Mouse (Mus musculus) embryonic facial prominence, embryonic 13.5 days (tissue): ENCODE results near the gene Tarsl2. TPM values are rescaled to one million over a fixed set of nuclear protein-coding genes. Genes with fewer than 3 reads are reported as not detected.

Experiments
- ATAC-seq: fragments of 200-750 bp; cut with Nextera tagmentation; 2 replicates; pipeline ENCODE4 v1.8.0; 2017; ENCODE audit warnings: low read depth; ENCODE audit not compliant: insufficient number of reproducible peaks, insufficient read depth, low FRiP score, low TSS enrichment
- H3K27ac ChIP-seq: fragments of 300-500 bp; sonication (generic); 2 replicates; pipeline ENCODE4 v1.5.1; 2015; ENCODE audit warnings: moderate library complexity, mild to moderate bottlenecking, inconsistent platforms
- H3K27me3 ChIP-seq: fragments of 300-500 bp; sonication (generic); 2 replicates; pipeline ENCODE4 v1.6.1; 2015; ENCODE audit warnings: mild to moderate bottlenecking, inconsistent platforms
- H3K36me3 ChIP-seq: fragments of 300-500 bp; sonication (generic); 2 replicates; pipeline ENCODE4 v1.6.1; 2015; ENCODE audit warnings: mild to moderate bottlenecking, inconsistent platforms
- H3K4me1 ChIP-seq: fragments of 300-500 bp; sonication (generic); 2 replicates; pipeline ENCODE4 v1.6.1; 2015; ENCODE audit warnings: inconsistent platforms
- H3K4me2 ChIP-seq: fragments of 300-500 bp; sonication (generic); 2 replicates; pipeline ENCODE4 v1.6.1; 2015; ENCODE audit warnings: moderate library complexity, mild to moderate bottlenecking, inconsistent platforms
- H3K4me3 ChIP-seq: fragments of 300-500 bp; sonication (generic); 2 replicates; pipeline ENCODE4 v1.5.1; 2015; ENCODE audit warnings: mild to moderate bottlenecking, inconsistent platforms
- H3K9ac ChIP-seq: fragments of 300-500 bp; sonication (generic); 2 replicates; pipeline ENCODE4 v1.6.1; 2015; ENCODE audit warnings: mild to moderate bottlenecking, inconsistent platforms
- H3K9me3 ChIP-seq: fragments of 300-500 bp; sonication (generic); 2 replicates; pipeline ENCODE4 v1.6.1; 2016; ENCODE audit warnings: inconsistent platforms
- WGBS: fragments of 180-500 bp; shearing (Covaris S2); methylation state at CpG from one replicate; pipeline ENCODE4 v1.1.7; 2015; ENCODE audit warnings: mixed read lengths; 5-methylcytosine and 5-hydroxymethylcytosine counted together
- polyA plus RNA-seq: library from polyadenylated mRNA; unstranded; fragments of >200 nt; fragmentation: Nextera tagmentation; extraction: Ambion mirVana; gene quantifications from 2 replicates; pipeline ENCODE4 v1.2.1, GENCODE M21; 2015

Gene Tarsl2
- 8.5 and 9.1 TPM in 2 replicates for polyA plus RNA-seq

DNA sequence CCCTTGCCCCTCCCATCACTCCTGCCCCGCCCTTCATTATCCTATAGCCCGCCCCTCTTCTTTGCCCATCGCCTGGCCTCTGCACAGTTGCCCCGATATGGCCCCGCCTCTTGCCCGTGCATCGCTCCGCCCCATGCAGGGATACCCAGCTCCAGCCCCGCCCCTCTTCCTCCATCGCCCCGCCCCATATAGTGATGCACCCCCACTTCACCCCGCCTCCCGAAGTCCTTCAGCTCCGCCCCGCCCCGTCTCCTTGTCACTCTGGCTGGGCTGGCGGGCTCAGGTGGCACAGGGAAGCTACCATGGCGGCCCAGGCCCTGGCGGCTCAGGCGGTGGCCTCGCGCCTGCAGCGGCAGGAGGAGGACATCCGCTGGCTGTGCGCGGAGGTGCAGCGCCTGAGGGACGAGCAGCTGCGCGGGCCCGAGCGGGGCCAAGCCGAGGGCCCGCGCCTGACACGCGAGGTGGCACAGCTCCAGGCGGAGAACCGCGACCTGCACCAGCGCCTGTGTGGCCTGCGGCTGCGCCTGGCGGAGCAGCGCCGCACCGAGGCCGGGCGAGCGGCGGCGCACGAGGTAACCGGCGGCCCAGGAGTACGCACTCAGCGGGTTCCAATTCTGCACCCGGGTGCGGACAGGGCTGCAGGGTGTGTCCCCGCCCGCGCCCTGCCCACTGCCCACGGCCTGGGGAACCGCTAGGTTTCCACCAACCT is at the start of gene Tarsl2:
Tarsl2 (plus strand) TSS at position 256 of the 709 bp plus-strand sequence.
- Histone ChIP-seq H3K4me2 (peak within 1 kb of the TSS; percentile 89), H3K27me3 (peaks cover 8% of the 10 kb centered on the region), H3K9ac (peak within 1 kb of the TSS; percentile 77), H3K9me3 (peaks cover 4% of the 10 kb centered on the region; the same call in 1 of the 2 replicates), H3K36me3 (peaks cover 20% of the 10 kb centered on the region), H3K27ac (0 out of 2 replicates have a peak within 1 kb of the TSS, but pooled peaks have one; percentile 48), H3K4me3 (peak within 1 kb of the TSS; percentile 69), H3K4me1 (peaks cover 7% of the 10 kb centered on the region; the same call in 1 of the 2 replicates)
- under 1% methylated on average over 64 of the region's 64 CpGs for WGBS
- peak; percentile 97 for ATAC-seq

DNA sequence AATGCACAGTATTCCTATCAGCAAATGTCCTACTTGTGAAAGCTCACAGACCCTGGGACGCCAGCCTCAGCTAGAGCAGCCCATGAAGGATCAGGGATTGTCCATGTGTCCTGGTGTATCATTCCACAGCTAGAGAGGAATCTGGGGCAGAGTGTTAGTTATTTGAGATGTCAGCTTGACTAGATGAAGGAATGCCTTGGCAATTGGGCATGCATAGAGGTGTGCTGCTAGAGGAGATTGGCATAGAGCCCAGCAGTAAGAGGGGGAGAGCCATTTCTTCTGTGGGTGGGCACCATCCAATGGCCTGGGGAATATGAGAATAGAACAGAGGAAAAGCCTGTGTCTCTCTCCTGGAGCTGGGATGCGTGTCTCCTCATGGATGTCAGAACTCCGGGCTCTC is 38.6 kb upstream of the Tarsl2 start:
- H3K27me3 ChIP-seq: no peaks in the 10 kb centered on the region
- H3K9me3 ChIP-seq: no peaks in the 10 kb centered on the region
- H3K9ac ChIP-seq: no peak overlapping the region
- no peaks in the 10 kb centered on the region for H3K36me3 ChIP-seq
- 79% methylated on average over 3 of the region's 3 CpGs for WGBS
- no peak for ATAC-seq
- no peaks in the 10 kb centered on the region for H3K4me1 ChIP-seq
- H3K27ac ChIP-seq: no peak overlapping the region
- no peak overlapping the region for H3K4me3 ChIP-seq
- H3K4me2 ChIP-seq: no peak overlapping the region

DNA sequence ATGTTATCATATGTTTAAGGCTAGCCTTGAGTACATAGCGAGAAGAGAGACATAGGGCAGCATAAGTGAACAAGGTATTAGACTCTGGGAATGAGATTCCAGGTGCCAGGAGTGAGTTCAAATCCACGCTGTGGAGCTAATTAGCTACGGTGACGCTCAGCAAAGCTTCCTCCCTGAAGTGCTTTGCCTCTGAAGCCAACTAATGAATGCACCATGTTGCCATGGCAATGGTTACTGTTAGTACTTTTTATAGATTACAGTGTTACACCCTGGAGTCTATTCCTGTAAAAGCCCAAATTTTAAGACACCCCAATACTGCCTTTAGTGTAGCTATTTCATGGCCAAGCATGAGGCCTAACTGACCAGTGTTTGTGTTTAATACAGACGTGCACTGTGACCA is 37.7 kb upstream of the Tarsl2 start:
- H3K27ac ChIP-seq: no peak overlapping the region

DNA sequence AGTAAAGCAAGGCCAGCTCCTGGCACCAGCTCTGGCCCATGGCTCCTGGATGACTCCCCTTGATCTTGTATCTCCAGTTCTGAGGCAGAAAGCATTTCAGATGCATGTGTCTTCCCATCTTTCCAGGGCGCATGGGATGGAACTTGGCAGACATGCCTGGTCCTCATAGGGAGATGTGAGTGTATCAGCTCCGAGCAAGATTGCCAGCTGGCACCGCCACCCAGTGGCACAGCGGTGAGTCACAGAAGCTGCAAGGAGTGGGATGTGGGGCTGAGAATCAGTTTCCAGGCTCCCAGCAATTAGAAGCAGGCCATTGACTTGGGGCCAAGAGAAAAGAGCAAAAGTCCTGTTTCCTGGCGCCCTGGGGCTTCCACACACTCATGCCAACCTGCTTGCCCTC is 34.5 kb upstream of the Tarsl2 start:
- H3K27me3 ChIP-seq: no peaks in the 10 kb centered on the region
- no peak overlapping the region for H3K9ac ChIP-seq
- no peak overlapping the region for H3K27ac ChIP-seq
- no peak for ATAC-seq
- 70% methylated on average over 5 of the region's 5 CpGs for WGBS
- no peak overlapping the region for H3K4me3 ChIP-seq
- H3K4me2 ChIP-seq: no peak overlapping the region
- H3K36me3 ChIP-seq: no peaks in the 10 kb centered on the region
- no peaks in the 10 kb centered on the region for H3K9me3 ChIP-seq
- no peaks in the 10 kb centered on the region for H3K4me1 ChIP-seq

More for the DNA sequence above, 37.7 kb upstream of the Tarsl2 start:
- H3K4me1 ChIP-seq: no peaks in the 10 kb centered on the region
- H3K9ac ChIP-seq: no peak overlapping the region
- no peak overlapping the region for H3K4me2 ChIP-seq
- no peak for ATAC-seq
- 73% methylated on average over 5 of the region's 5 CpGs for WGBS
- no peaks in the 10 kb centered on the region for H3K9me3 ChIP-seq
- H3K36me3 ChIP-seq: no peaks in the 10 kb centered on the region
- H3K27me3 ChIP-seq: no peaks in the 10 kb centered on the region
- H3K4me3 ChIP-seq: no peak overlapping the region

DNA sequence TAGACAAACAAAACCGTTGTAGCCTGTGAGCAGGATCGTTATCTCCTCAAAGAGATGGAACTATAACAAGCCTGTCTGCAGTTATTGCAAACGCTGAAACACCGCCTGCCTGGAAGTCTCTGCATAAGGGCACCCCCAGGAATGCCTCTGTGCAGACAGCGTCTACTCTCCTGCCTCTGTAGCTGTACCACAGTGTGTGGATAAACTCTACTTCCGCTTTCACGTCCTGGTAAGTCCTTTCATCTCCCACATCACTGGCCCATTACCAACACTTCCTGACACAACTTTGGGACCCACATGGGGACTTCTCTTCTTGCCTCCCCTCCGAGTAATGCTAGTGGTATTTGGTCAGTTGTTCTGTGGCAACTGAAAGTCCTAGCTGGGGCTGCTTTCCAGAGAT is 34.0 kb upstream of the Tarsl2 start:
- ATAC-seq: no peak
- no peak overlapping the region for H3K27ac ChIP-seq
- H3K4me3 ChIP-seq: no peak overlapping the region
- no peak overlapping the region for H3K9ac ChIP-seq
- H3K27me3 ChIP-seq: no peaks in the 10 kb centered on the region
- 72% methylated on average over 8 of the region's 8 CpGs for WGBS
- H3K4me1 ChIP-seq: no peaks in the 10 kb centered on the region
- H3K9me3 ChIP-seq: no peaks in the 10 kb centered on the region
- no peaks in the 10 kb centered on the region for H3K36me3 ChIP-seq
- no peak overlapping the region for H3K4me2 ChIP-seq

DNA sequence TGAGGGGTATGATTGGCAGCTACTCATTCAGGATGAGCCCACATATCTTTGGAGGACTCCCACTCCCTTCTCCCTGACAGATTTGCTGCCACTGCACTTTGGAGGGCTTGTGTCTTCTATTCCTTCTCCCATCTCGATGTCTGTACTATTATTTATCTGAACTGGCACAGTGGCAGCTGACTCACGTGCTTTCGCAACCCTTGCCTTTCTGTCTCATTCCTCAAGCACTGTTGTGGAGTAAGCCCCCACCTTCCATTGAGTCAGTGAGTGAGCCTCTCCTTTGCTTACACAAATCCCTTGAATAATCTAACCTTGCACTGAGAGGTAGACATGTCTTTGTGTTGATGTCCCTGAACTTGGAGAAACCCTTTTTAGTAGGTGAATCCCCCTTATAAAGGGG is 33.4 kb upstream of the Tarsl2 start:
- Histone ChIP-seq H3K4me3 (no peak overlapping the region), H3K9me3 (no peaks in the 10 kb centered on the region), H3K36me3 (no peaks in the 10 kb centered on the region), H3K27me3 (no peaks in the 10 kb centered on the region), H3K9ac (no peak overlapping the region), H3K4me2 (no peak overlapping the region), H3K4me1 (no peaks in the 10 kb centered on the region), H3K27ac (no peak overlapping the region)
- no peak for ATAC-seq
- WGBS: 80% methylated on average over 3 of the region's 3 CpGs

DNA sequence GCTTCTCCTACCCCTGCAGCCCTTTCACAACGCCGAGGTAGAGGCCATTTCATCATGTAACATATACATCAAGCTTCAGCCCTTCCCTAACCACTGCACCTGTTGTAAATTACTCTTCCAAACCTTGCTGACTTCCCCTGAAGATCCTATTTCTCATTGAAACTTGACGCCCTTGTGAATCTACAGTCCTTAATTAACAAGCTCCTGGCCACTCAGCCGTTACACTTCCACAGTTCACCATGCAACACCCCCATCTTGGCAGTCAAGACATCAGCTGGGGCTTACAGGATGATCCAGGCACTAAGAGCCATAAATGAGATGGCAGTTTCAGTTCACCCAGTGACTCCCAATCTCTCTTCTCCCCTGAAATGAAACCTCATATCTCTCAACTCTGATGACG is 31.0 kb upstream of the Tarsl2 start:
- H3K9me3 ChIP-seq: no peaks in the 10 kb centered on the region
- H3K27me3 ChIP-seq: no peaks in the 10 kb centered on the region
- no peak overlapping the region for H3K4me2 ChIP-seq
- no peaks in the 10 kb centered on the region for H3K4me1 ChIP-seq
- no peak overlapping the region for H3K9ac ChIP-seq
- no peak overlapping the region for H3K27ac ChIP-seq
- H3K36me3 ChIP-seq: no peaks in the 10 kb centered on the region
- no peak for ATAC-seq
- no peak overlapping the region for H3K4me3 ChIP-seq
- WGBS: 35% methylated on average over 5 of the region's 5 CpGs

DNA sequence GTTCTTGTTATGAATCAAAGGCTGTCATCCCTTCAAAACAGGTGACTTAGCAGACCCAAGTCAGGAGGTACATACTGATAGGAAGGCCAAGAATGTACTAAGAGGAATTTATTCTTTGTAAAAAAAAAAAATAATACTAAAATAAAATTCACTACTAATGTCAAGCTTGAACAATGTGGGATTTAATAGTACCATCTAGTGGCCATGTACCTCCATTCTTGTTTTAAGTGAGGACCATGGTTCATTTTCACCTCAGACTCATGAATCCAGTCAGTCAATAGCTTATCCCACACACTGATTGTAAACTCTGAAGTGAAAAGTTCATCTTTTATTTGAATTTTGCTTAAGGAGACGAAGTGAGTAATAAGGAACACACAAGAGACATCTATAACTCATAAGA is 25.9 kb upstream of the Tarsl2 start:
- H3K4me3 ChIP-seq: no peak overlapping the region
- no peaks in the 10 kb centered on the region for H3K4me1 ChIP-seq
- ATAC-seq: no peak
- 49% methylated on average over 1 of the region's 1 CpGs for WGBS
- no peak overlapping the region for H3K27ac ChIP-seq
- H3K9me3 ChIP-seq: no peaks in the 10 kb centered on the region
- no peak overlapping the region for H3K4me2 ChIP-seq
- no peaks in the 10 kb centered on the region for H3K36me3 ChIP-seq
- H3K9ac ChIP-seq: no peak overlapping the region
- no peaks in the 10 kb centered on the region for H3K27me3 ChIP-seq

DNA sequence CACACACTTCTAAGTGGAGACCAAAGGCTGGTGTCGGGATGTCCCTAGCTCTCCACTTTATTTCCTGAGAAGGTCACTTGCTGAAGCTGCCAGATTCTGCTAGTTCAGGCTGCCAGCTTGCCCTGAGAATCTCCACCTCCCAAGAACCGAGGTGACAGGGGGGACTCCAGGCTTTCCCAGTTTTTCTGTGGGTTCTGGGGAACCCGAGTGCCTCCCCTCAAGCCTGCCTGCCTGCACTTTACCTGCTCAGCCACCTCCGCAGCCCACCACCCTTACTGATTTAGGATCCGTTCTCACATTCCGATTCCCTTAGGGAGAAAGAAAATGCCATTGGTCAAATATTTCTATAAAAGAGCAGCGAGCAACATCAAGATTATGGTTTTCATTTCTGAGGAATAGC is 24.0 kb upstream of the Tarsl2 start:
- Histone ChIP-seq H3K27me3 (no peaks in the 10 kb centered on the region), H3K27ac (no peak overlapping the region), H3K4me3 (no peak overlapping the region), H3K9ac (no peak overlapping the region), H3K9me3 (no peaks in the 10 kb centered on the region), H3K36me3 (no peaks in the 10 kb centered on the region), H3K4me1 (no peaks in the 10 kb centered on the region), H3K4me2 (no peak overlapping the region)
- ATAC-seq: no peak
- WGBS: 58% methylated on average over 7 of the region's 7 CpGs

DNA sequence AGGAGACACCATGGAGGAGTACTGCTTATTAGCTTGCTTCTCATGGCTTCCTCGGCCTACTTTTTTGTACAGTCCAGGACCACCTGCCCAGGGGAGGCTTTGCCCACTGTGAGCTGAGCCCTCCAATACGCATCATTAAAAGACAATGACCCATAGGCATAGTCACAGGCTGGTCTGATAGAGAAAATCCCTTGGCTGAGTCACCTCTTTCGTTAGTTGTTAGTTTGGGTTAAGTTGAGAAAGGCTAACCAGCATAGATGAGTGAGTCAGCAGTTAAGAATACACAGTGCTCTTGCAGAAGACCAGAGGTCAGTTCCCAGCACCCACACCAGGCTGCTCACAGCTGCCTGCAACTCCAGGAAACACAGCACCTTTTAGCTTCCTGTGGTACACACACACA is 21.4 kb upstream of the Tarsl2 start:
- no peak overlapping the region for H3K4me2 ChIP-seq
- H3K27ac ChIP-seq: no peak overlapping the region
- H3K27me3 ChIP-seq: no peaks in the 10 kb centered on the region
- H3K9ac ChIP-seq: no peak overlapping the region
- no peaks in the 10 kb centered on the region for H3K9me3 ChIP-seq
- no peaks in the 10 kb centered on the region for H3K4me1 ChIP-seq
- H3K4me3 ChIP-seq: no peak overlapping the region
- no peaks in the 10 kb centered on the region for H3K36me3 ChIP-seq
- WGBS: 78% methylated on average over 3 of the region's 3 CpGs
- ATAC-seq: no peak

DNA sequence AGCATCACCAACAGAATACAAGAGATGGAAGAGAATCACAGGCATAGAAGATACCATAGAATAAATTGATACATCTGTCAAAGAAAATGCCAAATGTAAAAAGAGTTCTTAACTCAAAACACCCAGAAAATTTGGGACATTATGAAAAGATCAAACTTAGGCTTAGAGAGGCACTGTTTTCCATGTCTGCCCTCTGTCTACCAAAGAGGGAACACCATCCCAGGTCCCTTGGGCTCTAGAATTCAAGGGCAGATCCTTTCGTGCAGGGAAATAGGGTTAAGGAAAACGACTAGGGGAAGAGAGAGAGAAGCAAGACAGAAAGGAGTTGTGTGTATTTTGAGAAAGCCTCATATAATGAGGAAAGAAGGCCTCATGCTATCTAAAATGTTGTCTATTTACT is 19.2 kb upstream of the Tarsl2 start:
- Histone ChIP-seq H3K4me2 (no peak overlapping the region), H3K9ac (no peak overlapping the region), H3K4me1 (no peaks in the 10 kb centered on the region), H3K9me3 (no peaks in the 10 kb centered on the region), H3K36me3 (no peaks in the 10 kb centered on the region), H3K4me3 (no peak overlapping the region), H3K27me3 (no peaks in the 10 kb centered on the region), H3K27ac (no peak overlapping the region)
- WGBS: 46% methylated on average over 2 of the region's 2 CpGs
- no peak for ATAC-seq

DNA sequence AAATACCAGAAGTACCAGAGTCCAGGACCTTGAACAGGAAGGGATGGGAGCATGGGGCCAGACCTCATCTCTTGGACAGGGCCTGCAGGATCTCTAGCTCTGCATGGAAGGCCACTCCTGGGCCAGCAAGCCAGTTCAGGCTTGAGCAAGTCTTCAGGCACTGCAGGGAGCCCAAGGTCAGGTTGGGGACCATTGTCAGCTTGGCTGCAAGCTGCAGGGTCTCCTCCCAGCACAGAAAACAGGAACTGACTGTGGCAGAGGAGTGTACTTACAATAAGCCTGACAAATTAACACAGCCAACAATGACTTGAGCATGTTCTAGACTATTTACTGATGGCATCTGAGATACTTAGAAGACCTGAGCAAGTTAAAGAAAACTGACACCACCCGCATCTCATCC is 14.9 kb upstream of the Tarsl2 start:
- H3K4me2 ChIP-seq: no peak overlapping the region
- no peaks in the 10 kb centered on the region for H3K9me3 ChIP-seq
- ATAC-seq: no peak
- H3K4me3 ChIP-seq: no peak overlapping the region
- no peaks in the 10 kb centered on the region for H3K36me3 ChIP-seq
- no peak overlapping the region for H3K27ac ChIP-seq
- H3K27me3 ChIP-seq: no peaks in the 10 kb centered on the region
- no peak overlapping the region for H3K9ac ChIP-seq
- H3K4me1 ChIP-seq: no peaks in the 10 kb centered on the region
- whole genome bisulfite sequencing: 84% methylated on average over 1 of the region's 1 CpGs
